Mouse (Mus musculus) embryonic fibroblast, embryonic 13.5 days (primary cell): Measurements from ENCODE around the gene Itgb5. TPM values are rescaled to one million over a fixed set of nuclear protein-coding genes. Genes with fewer than 3 reads are reported as not detected.

ENCODE experiments used
- H3K27ac ChIP-seq: 2 replicates; pipeline ENCODE4 v1.5.1; 2012; ENCODE audit warnings: low read length, control low read depth, inconsistent platforms; ENCODE audit not compliant: insufficient read depth
- H3K4me1 ChIP-seq: 2 replicates; pipeline ENCODE4 v1.6.1; 2011; ENCODE audit warnings: low read length; ENCODE audit not compliant: control insufficient read depth, insufficient read depth
- H3K4me3 ChIP-seq: 2 replicates; pipeline ENCODE4 v1.5.1; 2011; ENCODE audit warnings: mild to moderate bottlenecking, control low read depth, low read length; ENCODE audit not compliant: insufficient read depth
- CTCF ChIP-seq: IDR thresholded peaks from 2 replicates; pipeline ENCODE4 v1.5.1; 2011; ENCODE audit warnings: mild to moderate bottlenecking, control low read depth, low read length, moderate library complexity, borderline replicate concordance; ENCODE audit not compliant: insufficient read depth
- POLR2A ChIP-seq: IDR thresholded peaks from 2 replicates; pipeline ENCODE4 v1.6.1; 2011; ENCODE audit warnings: low read depth, mild to moderate bottlenecking, control low read depth, low read length, moderate library complexity
- polyA plus RNA-seq: library from polyadenylated mRNA; stranded (reverse); fragments of >200 nt; gene quantifications from 2 replicates; pipeline ENCODE4 v1.2.4, GENCODE M21; 2011; ENCODE audit warnings: low read depth; ENCODE audit not compliant: missing spikeins, insufficient read length

Gene Itgb5
- polyA plus RNA-seq, 1 experiment: 348 TPM

DNA sequence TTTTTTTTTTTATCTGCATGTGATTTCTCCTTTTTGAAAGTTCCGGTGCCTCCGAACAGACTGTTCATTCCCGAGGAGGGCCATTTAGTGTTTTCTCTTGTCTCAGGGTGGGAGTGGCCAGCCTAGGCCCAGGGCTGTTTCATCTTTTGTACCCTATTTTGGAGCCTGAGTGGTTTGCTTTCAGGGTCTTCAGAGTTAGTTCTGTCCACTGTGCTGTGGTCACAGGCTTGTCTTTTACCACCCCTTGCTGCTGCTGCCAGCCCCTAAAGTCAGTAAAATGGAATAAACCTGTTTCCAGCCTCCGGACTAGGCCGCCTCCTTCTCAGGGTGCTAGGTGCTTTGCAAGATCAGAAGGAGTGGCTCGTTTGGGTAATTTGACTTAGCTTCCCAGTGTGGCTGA is 2.6 kb downstream of the Itgb5 start:
- peaks cover 17% of the 10 kb centered on the region for H3K4me1 ChIP-seq
- peak overlapping the region; percentile 35; the same call in 1 of the 2 replicates for H3K4me3 ChIP-seq
- no peak for TF ChIP-seq CTCF
- no peak for TF ChIP-seq POLR2A
- H3K27ac ChIP-seq: peak overlapping the region; percentile 95

DNA sequence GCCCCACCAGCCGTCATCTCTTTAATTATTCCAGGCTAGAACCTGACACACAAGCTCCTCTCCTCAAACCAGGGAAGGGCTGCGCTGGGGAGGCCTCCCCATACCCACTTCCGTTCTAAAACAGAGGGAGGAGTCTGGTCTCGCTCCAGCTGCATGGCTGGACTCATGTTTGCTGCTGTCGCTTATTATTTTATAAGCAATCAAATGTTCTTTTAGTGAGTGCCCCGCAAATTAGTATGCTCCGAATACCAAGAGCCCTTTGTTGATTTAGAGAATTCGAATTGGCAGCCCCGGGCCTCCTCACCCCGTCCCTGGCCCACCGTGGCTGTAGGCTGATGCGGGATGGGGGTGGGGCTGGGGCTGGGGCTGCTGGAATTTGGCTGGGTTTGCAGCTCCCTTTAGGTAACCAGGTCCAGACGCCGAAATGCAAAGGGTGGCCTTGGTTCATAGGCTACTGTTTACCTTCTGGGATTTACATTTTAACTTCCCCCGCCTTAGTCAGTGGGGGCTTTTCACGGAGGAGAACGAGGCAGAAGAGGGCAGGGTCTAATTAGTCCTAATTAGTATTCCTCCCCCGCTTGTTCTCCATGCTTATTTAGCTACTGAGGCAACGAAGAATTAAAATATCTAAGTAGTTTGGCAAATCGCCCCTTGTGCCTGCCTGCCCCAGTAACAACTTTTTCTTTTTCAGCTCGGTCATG is 3.4 kb downstream of the Itgb5 start:
- TF ChIP-seq CTCF (no peak), POLR2A (peak; percentile 45; the same call in 1 of the 2 replicates)
- H3K4me1 ChIP-seq: peaks cover 21% of the 10 kb centered on the region

DNA sequence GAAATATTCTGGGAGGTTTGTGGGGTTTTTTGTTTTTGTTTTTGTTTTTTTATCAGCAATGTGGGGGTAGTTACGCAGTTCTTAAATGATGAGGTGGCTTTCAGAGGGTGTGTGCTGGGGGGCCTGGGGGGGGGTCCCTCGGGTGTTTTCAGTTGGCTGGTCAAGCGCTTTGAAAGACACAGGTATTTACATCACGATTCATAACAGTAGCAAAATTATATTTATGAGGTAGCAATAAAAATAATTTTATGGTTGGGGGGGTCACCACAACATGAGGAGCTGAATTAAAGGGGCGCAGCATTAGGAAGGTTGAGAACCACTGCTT is 3.9 kb downstream of the Itgb5 start:
- Histone ChIP-seq H3K27ac (peak overlapping the region; percentile 95), H3K4me1 (peaks cover 21% of the 10 kb centered on the region), H3K4me3 (peak overlapping the region; percentile 35)
- TF ChIP-seq POLR2A (no peak), CTCF (no peak)

More for the DNA sequence above, 3.4 kb downstream of the Itgb5 start:
- H3K27ac ChIP-seq: peak overlapping the region; percentile 95
- peak overlapping the region; percentile 35 for H3K4me3 ChIP-seq

DNA sequence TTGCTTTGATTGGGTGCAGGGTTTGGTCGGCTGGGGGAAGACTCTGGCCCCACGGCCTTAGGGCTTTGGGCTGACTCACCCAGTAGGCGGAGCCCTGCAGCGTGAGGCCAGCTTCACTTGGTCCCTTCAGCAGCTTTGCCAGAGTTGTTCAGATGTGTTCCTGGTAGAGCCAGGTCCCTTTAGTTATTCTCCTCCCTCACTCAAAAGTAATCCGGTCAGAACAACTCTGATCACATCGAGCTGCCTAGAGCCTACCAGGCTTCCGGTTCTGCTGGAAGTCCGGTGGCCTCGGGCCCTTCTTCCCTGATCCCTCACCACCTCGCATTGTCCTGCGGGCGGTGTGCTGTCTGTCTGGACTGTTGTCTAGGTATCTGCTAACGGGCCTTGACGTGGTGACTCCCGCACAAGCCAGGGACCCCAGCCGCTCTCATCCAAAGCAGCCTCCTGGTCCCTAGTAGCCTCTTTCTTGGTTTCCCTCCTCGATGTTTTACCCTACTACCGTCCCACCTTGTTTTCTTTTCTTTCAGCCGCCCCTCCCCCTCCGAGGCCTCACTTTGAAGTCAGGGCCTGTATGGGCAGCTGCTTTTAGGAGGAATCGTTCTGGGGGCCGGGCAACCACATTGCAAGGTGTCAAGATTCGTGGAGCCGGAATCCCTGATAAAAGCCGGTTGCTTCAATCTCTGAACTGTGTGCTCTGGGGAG is 4.5 kb downstream of the Itgb5 start:
- peak overlapping the region; percentile 95 for H3K27ac ChIP-seq
- H3K4me3 ChIP-seq: peak overlapping the region; percentile 35
- H3K4me1 ChIP-seq: peaks cover 21% of the 10 kb centered on the region
- TF ChIP-seq POLR2A (peak; percentile 74), CTCF (no peak; the same call in 1 of the 2 replicates)

DNA sequence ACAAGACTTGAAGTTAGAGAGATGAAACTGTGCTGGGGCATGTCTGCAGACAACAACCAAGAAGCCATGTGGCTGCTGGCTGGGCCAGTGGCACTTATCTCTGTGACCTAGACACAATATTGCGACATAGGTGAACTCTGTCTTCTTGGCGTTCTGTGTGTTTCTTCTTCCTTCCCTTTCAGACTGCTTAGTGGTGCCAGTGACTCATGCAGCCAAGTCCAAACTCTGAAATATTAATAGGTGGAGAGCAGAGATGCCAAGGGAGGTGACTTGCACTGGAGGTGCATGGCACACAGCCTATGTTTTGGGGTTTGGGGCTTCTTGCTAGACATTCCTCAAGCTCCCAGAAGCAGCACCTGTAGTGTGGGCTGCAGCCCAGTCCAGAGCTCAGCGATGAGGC is 7.2 kb downstream of the Itgb5 start:
- H3K27ac ChIP-seq: peak overlapping the region; percentile 78
- H3K4me1 ChIP-seq: peaks cover 27% of the 10 kb centered on the region
- TF ChIP-seq POLR2A (no peak), CTCF (no peak)
- no peak overlapping the region for H3K4me3 ChIP-seq

DNA sequence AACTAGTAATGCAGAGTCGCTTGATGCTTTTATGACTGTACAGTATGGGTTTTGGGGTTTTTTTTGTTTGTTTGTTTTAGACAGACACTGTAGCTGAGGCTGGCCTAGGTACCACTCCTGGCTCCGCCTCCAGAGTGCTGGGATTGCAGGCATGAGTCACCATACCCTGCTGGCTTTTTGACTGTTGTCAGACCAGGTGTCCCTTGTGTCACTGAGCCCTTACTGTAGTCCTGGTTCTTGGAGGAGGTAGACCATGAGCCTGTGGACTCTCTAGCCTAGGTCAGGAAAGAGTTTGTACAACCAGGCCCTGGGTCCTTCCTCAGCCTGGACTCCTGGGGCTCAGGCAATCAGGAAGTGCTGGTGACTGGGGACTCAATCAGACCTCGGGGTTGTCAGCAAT is 7.7 kb downstream of the Itgb5 start:
- TF ChIP-seq CTCF: no peak
- TF ChIP-seq POLR2A: no peak
- peaks cover 27% of the 10 kb centered on the region for H3K4me1 ChIP-seq
- no peak overlapping the region for H3K4me3 ChIP-seq
- H3K27ac ChIP-seq: peak overlapping the region; percentile 78

DNA sequence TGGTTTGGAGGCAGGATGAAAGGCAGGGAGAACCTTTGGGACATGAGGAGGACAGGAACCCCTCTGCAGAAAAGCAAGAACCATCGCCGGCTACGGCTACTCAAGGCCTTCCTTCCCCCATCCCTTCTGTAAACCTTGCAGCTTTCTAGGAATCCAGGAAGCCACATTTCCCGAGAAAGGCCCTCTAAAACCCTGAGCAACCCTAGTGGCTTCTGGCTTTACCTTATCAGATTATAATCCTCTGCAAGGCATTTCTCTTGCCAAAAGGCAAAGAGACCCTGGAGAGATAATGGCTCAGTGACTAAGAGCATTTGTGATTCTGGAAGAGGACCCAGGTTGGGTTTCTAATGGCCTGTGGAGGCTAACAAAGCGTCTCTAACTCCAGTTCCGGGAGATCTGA is 11.2 kb downstream of the Itgb5 start:
- H3K27ac ChIP-seq: no peak overlapping the region

DNA sequence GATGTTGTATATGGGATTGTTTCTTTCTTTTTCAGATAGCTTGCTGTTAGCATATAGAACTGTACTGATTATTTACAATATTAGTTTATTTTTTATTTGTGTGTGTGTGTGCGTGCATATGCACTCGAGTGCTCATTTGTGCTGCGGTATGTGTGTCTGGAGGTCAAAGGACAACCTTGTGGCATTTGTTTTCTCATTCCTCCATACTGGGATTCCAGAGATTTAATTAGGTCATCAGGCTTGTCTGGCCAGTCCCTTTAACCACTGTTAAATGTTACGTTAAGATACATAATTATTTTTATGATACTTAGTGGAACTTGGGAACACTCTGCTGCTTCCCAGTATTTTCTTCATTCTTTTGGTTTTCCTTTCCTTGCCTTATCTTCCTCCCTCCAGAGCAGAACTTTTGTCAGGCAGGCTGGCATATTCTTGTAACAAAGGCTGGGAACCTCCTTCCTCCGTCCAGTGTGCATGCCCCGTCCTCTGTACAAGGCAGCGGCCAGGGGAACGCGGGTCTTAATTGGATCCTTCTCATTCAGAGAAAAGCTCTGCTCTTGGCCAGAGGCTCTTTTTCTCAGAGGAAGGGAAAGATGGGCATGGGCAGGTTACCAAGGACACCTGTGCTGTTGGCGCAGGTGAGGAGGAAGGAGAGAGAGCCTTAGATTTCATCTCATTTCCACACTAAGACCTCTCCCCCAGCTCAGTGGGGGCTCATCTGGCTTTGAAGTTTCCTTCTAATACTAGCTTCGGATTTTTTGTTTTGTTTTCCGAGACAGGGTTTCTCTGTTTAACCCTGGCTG is 12.8 kb downstream of the Itgb5 start:
- TF ChIP-seq POLR2A: no peak
- Histone ChIP-seq H3K4me3 (no peak overlapping the region), H3K27ac (no peak overlapping the region), H3K4me1 (peaks cover 8% of the 10 kb centered on the region; the same call in 1 of the 2 replicates)

More for the DNA sequence above, 11.2 kb downstream of the Itgb5 start:
- H3K4me3 ChIP-seq: no peak overlapping the region
- peaks cover 14% of the 10 kb centered on the region for H3K4me1 ChIP-seq
- no peak for TF ChIP-seq CTCF
- no peak for TF ChIP-seq POLR2A

DNA sequence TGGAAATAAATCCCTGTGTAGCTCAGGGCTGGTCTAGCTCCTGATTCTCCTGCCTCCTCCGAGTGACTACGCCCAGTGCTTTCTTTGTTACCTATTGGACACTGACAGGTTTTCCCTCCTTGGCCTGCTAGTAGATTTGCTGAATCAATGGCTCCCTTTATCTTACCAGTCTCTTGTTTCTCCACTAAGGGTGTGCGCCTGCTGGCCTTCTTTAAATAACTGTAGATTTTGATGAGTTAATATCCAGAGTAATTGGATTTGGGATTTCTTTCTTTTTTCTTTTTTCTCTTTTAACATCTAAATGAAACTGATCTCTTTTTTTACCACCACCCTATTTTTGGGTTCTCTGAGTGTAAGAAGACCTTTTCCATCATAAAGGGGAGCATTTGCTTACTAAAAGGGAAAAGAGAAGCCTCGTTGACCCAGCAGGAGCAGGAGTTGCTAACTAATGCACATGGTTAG is 14.7 kb downstream of the Itgb5 start:
- TF ChIP-seq CTCF (no peak), POLR2A (no peak)
- H3K4me1 ChIP-seq: peaks cover 5% of the 10 kb centered on the region; the same call in 1 of the 2 replicates
- no peak overlapping the region for H3K4me3 ChIP-seq
- H3K27ac ChIP-seq: no peak overlapping the region
